Mouse (Mus musculus): Measurements from ENCODE around the gene Smim14. TPM values are rescaled to one million over a fixed set of nuclear protein-coding genes. Genes with fewer than 3 reads are reported as not detected.

Smim14 gene
- polyA plus RNA-seq (2014; fragmentation: Illumina TruSeq; extraction: RNeasy Lipid Tissue Mini Kit (QIAGEN cat#74804); ENCODE audit: low read depth, low replicate concordance): 81.5 TPM

GRCm38 (mm10) chr5:65536751-65537419 is at the start of gene Smim14, which contains the start of gene Ube2k:
Gene Smim14 (minus strand): TSS chr5:65537184.
Gene Ube2k (plus strand): TSS chr5:65537233.

GRCm38 (mm10) chr5:65492716-65493531 is 44.1 kb downstream of the Smim14 start, which contains the start of gene Gm43552:
Gene Gm43552 (minus strand): TSS chr5:65492833.

GRCm38 (mm10) chr5:65435806-65436561 is 101.0 kb downstream of the Smim14 start, which contains the start of gene Ugdh:
Gene Ugdh (minus strand): TSS chr5:65435949.

Other genes with a start within 250 kb of the Smim14 start
- 23.0 TPM for gene Rfc1, start 201.5 kb downstream of the Smim14 start, polyA plus RNA-seq (2014; fragmentation: Illumina TruSeq; extraction: RNeasy Lipid Tissue Mini Kit (QIAGEN cat#74804); ENCODE audit: low read depth, low replicate concordance)
- 0.42 TPM for gene Klb, start 188.9 kb downstream of the Smim14 start, polyA plus RNA-seq (2014; fragmentation: Illumina TruSeq; extraction: RNeasy Lipid Tissue Mini Kit (QIAGEN cat#74804); ENCODE audit: low read depth, low replicate concordance)
- 712 TPM for gene Rpl9, start 145.7 kb downstream of the Smim14 start, polyA plus RNA-seq (2014; fragmentation: Illumina TruSeq; extraction: RNeasy Lipid Tissue Mini Kit (QIAGEN cat#74804); ENCODE audit: low read depth, low replicate concordance)
- gene Lias, start 145.7 kb downstream of the Smim14 start, polyA plus RNA-seq (2014; fragmentation: Illumina TruSeq; extraction: RNeasy Lipid Tissue Mini Kit (QIAGEN cat#74804); ENCODE audit: low read depth, low replicate concordance): 58.5 TPM
- 15.8 TPM for gene Ugdh, start 101.2 kb downstream of the Smim14 start, polyA plus RNA-seq (2014; fragmentation: Illumina TruSeq; extraction: RNeasy Lipid Tissue Mini Kit (QIAGEN cat#74804); ENCODE audit: low read depth, low replicate concordance)
- not detected for gene Gm43552, start 44.4 kb downstream of the Smim14 start, polyA plus RNA-seq (2014; fragmentation: Illumina TruSeq; extraction: RNeasy Lipid Tissue Mini Kit (QIAGEN cat#74804); ENCODE audit: low read depth, low replicate concordance)
- 69.2 TPM for gene Ube2k, start within 50 bp of the Smim14 start, polyA plus RNA-seq (2014; fragmentation: Illumina TruSeq; extraction: RNeasy Lipid Tissue Mini Kit (QIAGEN cat#74804); ENCODE audit: low read depth, low replicate concordance)
- 40.3 TPM for gene Pds5a, start 161.1 kb upstream of the Smim14 start, polyA plus RNA-seq (2014; fragmentation: Illumina TruSeq; extraction: RNeasy Lipid Tissue Mini Kit (QIAGEN cat#74804); ENCODE audit: low read depth, low replicate concordance)
- 5.6 TPM for gene N4bp2, start 226.3 kb upstream of the Smim14 start, polyA plus RNA-seq (2014; fragmentation: Illumina TruSeq; extraction: RNeasy Lipid Tissue Mini Kit (QIAGEN cat#74804); ENCODE audit: low read depth, low replicate concordance)

Data from heart, adult 10 weeks (tissue).